Mouse (Mus musculus) MEL (cell line): ENCODE measurements at regions not wholly inside any gene's neighbourhood (a gene's known extent, or its start where the extent isn't known, plus 50 kb on each side); places are given as distances from the start of the nearest gene placed in this dataset.

Experiments
- DNase-seq: peaks from one replicate; pipeline ENCODE4 v3.0.0; 2011; ENCODE audit warnings: low read depth, low spot score
- H3K27ac ChIP-seq: 2 replicates; pipeline ENCODE4 v1.5.1; 2012; ENCODE audit warnings: low read depth, mild to moderate bottlenecking, control low read depth, low read length, moderate library complexity; ENCODE audit not compliant: control insufficient read depth
- H3K27me3 ChIP-seq, 2 experiments: fragments of 150-350 bp in 1 of 2; sonication (generic) in 1 of 2; 2 replicates each; pipeline ENCODE4 v1.6.1; 2012; ENCODE audit warnings: low read length in 2 of 2, mild to moderate bottlenecking in 2 of 2, improper control_type of control experiment in 1 of 2, moderate library complexity in 1 of 2; ENCODE audit not compliant: insufficient read depth in 2 of 2, control insufficient read depth in 1 of 2
- H3K36me3 ChIP-seq, 2 experiments: 2 replicates each; pipeline ENCODE4 v1.6.1; 2012 to 2014; ENCODE audit warnings: low read length in 2 of 2, improper control_type of control experiment in 1 of 2, inconsistent platforms in 1 of 2, mild to moderate bottlenecking in 1 of 2; ENCODE audit not compliant: insufficient read depth in 2 of 2, control insufficient read depth in 1 of 2
- H3K4me1 ChIP-seq, 2 experiments: fragments of 150-350 bp in 1 of 2; sonication (generic) in 1 of 2; 2 replicates each; pipeline ENCODE4 v1.6.1; 2012; ENCODE audit warnings: low read length in 2 of 2, improper control_type of control experiment in 1 of 2, mild to moderate bottlenecking in 1 of 2; ENCODE audit not compliant: insufficient read depth in 2 of 2, control insufficient read depth in 1 of 2
- H3K4me3 ChIP-seq, 2 experiments: fragments of 150-350 bp in 1 of 2; sonication (generic) in 1 of 2; 2 replicates each; pipeline ENCODE4 v1.5.1; 2012; ENCODE audit warnings: low read depth in 2 of 2, low read length in 2 of 2, mild to moderate bottlenecking in 2 of 2, moderate library complexity in 2 of 2, control low read depth in 1 of 2, improper control_type of control experiment in 1 of 2; ENCODE audit not compliant: control insufficient read depth in 1 of 2, insufficient read depth in 1 of 2
- H3K79me2 ChIP-seq: 2 replicates; pipeline ENCODE4 v1.6.1; 2012; ENCODE audit warnings: mild to moderate bottlenecking, low read length, moderate library complexity; ENCODE audit not compliant: control insufficient read depth, poor library complexity, insufficient read depth
- H3K9ac ChIP-seq: 2 replicates; pipeline ENCODE4 v1.6.1; 2012; ENCODE audit warnings: low read depth, mild to moderate bottlenecking, control low read depth, low read length, moderate library complexity; ENCODE audit not compliant: control insufficient read depth, poor library complexity, severe bottlenecking
- H3K9me3 ChIP-seq: fragments of 150-350 bp; sonication (generic); replicated peaks from 2 replicates; pipeline ENCODE4 v1.6.1; 2012; ENCODE audit warnings: mild to moderate bottlenecking, low read length, improper control_type of control experiment, moderate library complexity; ENCODE audit not compliant: insufficient read depth
- BHLHE40 ChIP-seq: IDR thresholded peaks from 2 replicates; pipeline ENCODE4 v1.6.1; 2012; ENCODE audit warnings: low read depth, mild to moderate bottlenecking, inconsistent platforms, low read length, improper control_type of control experiment, borderline replicate concordance
- CHD1 ChIP-seq: IDR thresholded peaks from 2 replicates; pipeline ENCODE4 v1.6.1; 2012; ENCODE audit warnings: low read depth, mild to moderate bottlenecking, inconsistent platforms, low read length, improper control_type of control experiment
- CHD2 ChIP-seq: IDR thresholded peaks from 2 replicates; pipeline ENCODE4 v1.6.1; 2011; ENCODE audit warnings: low read length, improper control_type of control experiment
- CTCF ChIP-seq, 3 experiments: IDR thresholded peaks in 2 of 3; conservative IDR thresholded peaks in 1 of 3; 2 replicates each; pipeline ENCODE4 v1.5.1; 2011 to 2012; ENCODE audit warnings: low read length in 3 of 3, low read depth in 2 of 3, mild to moderate bottlenecking in 2 of 3, improper control_type of control experiment in 1 of 3, inconsistent platforms in 1 of 3, mixed read lengths in 1 of 3, moderate library complexity in 1 of 3; ENCODE audit not compliant: control insufficient read depth in 1 of 3, insufficient read depth in 1 of 3, poor library complexity in 1 of 3, severe bottlenecking in 1 of 3
- E2F4 ChIP-seq: IDR thresholded peaks from 2 replicates; pipeline ENCODE4 v1.6.1; 2011; ENCODE audit warnings: low read depth, low read length, improper control_type of control experiment, borderline replicate concordance
- ELF1 ChIP-seq: IDR thresholded peaks from 2 replicates; pipeline ENCODE4 v1.6.1; 2014; ENCODE audit warnings: low read depth, mild to moderate bottlenecking, inconsistent platforms, low read length, improper control_type of control experiment, moderate library complexity
- EP300 ChIP-seq, 2 experiments: IDR thresholded peaks; 2 replicates each; pipeline ENCODE4 v1.6.1; 2011; ENCODE audit warnings: improper control_type of control experiment in 2 of 2, low read length in 2 of 2, low read depth in 1 of 2, mild to moderate bottlenecking in 1 of 2
- GABPA ChIP-seq: IDR thresholded peaks from 2 replicates; pipeline ENCODE4 v1.6.1; 2012; ENCODE audit warnings: low read depth, mild to moderate bottlenecking, inconsistent platforms, low read length, improper control_type of control experiment, moderate library complexity
- GATA1 ChIP-seq: IDR thresholded peaks from 2 replicates; pipeline ENCODE4 v1.6.1; 2011; ENCODE audit warnings: low read depth, low read length, improper control_type of control experiment
- HCFC1 ChIP-seq: IDR thresholded peaks from 2 replicates; pipeline ENCODE4 v1.6.1; 2012; ENCODE audit warnings: low read depth, mild to moderate bottlenecking, inconsistent platforms, low read length, improper control_type of control experiment, moderate library complexity
- JUND ChIP-seq: IDR thresholded peaks from 2 replicates; pipeline ENCODE4 v1.6.1; 2011; ENCODE audit warnings: low read depth, mild to moderate bottlenecking, improper control_type of control experiment, low read length
- MAFK ChIP-seq: IDR thresholded peaks from 2 replicates; pipeline ENCODE4 v1.6.1; 2011; ENCODE audit warnings: low read depth, mild to moderate bottlenecking, low read length, improper control_type of control experiment, borderline replicate concordance
- MAX ChIP-seq: IDR thresholded peaks from 2 replicates; pipeline ENCODE4 v1.6.1; 2011; ENCODE audit warnings: low read length, improper control_type of control experiment
- MEF2A ChIP-seq: IDR thresholded peaks from 2 replicates; pipeline ENCODE4 v1.6.1; 2014; ENCODE audit warnings: low read depth, mild to moderate bottlenecking, inconsistent platforms, low read length, improper control_type of control experiment; ENCODE audit not compliant: poor library complexity, insufficient replicate concordance, severe bottlenecking; ENCODE audit errors: extremely low read depth
- MYB ChIP-seq: IDR thresholded peaks from 2 replicates; pipeline ENCODE4 v1.6.1; 2011; ENCODE audit warnings: mild to moderate bottlenecking, low read depth, low read length, improper control_type of control experiment
- NELFE ChIP-seq: IDR thresholded peaks from 2 replicates; pipeline ENCODE4 v1.6.1; 2011; ENCODE audit warnings: low read depth, low read length, improper control_type of control experiment
- NRF1 ChIP-seq: IDR thresholded peaks from 2 replicates; pipeline ENCODE4 v1.6.1; 2014; ENCODE audit warnings: low read depth, mild to moderate bottlenecking, inconsistent platforms, low read length, improper control_type of control experiment, moderate library complexity; ENCODE audit not compliant: poor library complexity, insufficient read depth, severe bottlenecking
- POLR2A ChIP-seq, 2 experiments: IDR thresholded peaks; 2 replicates each; pipeline ENCODE4 v1.6.1; 2011 to 2012; ENCODE audit warnings: low read length in 2 of 2, mild to moderate bottlenecking in 2 of 2, control low read depth in 1 of 2, improper control_type of control experiment in 1 of 2, low read depth in 1 of 2, moderate library complexity in 1 of 2; ENCODE audit not compliant: control insufficient read depth in 1 of 2, insufficient read depth in 1 of 2, poor library complexity in 1 of 2
- POLR2AphosphoS2 ChIP-seq: IDR thresholded peaks from 2 replicates; pipeline ENCODE4 v1.6.1; 2011; ENCODE audit warnings: low read length, improper control_type of control experiment
- POLR2AphosphoS5 ChIP-seq: IDR thresholded peaks from 2 replicates; pipeline ENCODE4 v1.6.1; 2012; ENCODE audit warnings: low read depth, borderline replicate concordance, mild to moderate bottlenecking, inconsistent platforms, low read length, moderate library complexity, mixed read lengths
- RAD21 ChIP-seq: IDR thresholded peaks from 2 replicates; pipeline ENCODE4 v1.6.1; 2011; ENCODE audit warnings: mild to moderate bottlenecking, low read depth, low read length, improper control_type of control experiment
- RCOR1 ChIP-seq: IDR thresholded peaks from 2 replicates; pipeline ENCODE4 v1.6.1; 2012; ENCODE audit warnings: low read depth, mild to moderate bottlenecking, inconsistent platforms, low read length, improper control_type of control experiment
- SIN3A ChIP-seq: IDR thresholded peaks from 2 replicates; pipeline ENCODE4 v1.6.1; 2012; ENCODE audit warnings: low read length, improper control_type of control experiment, inconsistent platforms
- SMC3 ChIP-seq: IDR thresholded peaks from 2 replicates; pipeline ENCODE4 v1.6.1; 2011; ENCODE audit warnings: low read depth, low read length, improper control_type of control experiment
- TAL1 ChIP-seq: IDR thresholded peaks from 2 replicates; pipeline ENCODE4 v1.6.1; 2012; ENCODE audit warnings: mild to moderate bottlenecking, inconsistent platforms, low read length, moderate library complexity, mixed read lengths
- UBTF ChIP-seq: IDR thresholded peaks from 2 replicates; pipeline ENCODE4 v1.6.1; 2012; ENCODE audit warnings: low read depth, mild to moderate bottlenecking, inconsistent platforms, low read length, improper control_type of control experiment, moderate library complexity, borderline replicate concordance; ENCODE audit not compliant: insufficient read depth
- USF1 ChIP-seq: IDR thresholded peaks from 2 replicates; pipeline ENCODE4 v1.6.1; 2014; ENCODE audit warnings: low read depth, mild to moderate bottlenecking, inconsistent platforms, low read length, improper control_type of control experiment, moderate library complexity
- ZKSCAN1 ChIP-seq: IDR thresholded peaks from 2 replicates; pipeline ENCODE4 v1.6.1; 2012; ENCODE audit warnings: low read depth, mild to moderate bottlenecking, inconsistent platforms, low read length, improper control_type of control experiment, moderate library complexity
- ZMIZ1 ChIP-seq: IDR thresholded peaks from 2 replicates; pipeline ENCODE4 v1.6.1; 2012; ENCODE audit warnings: low read depth, mild to moderate bottlenecking, inconsistent platforms, low read length, improper control_type of control experiment, moderate library complexity
- ZNF384 ChIP-seq: IDR thresholded peaks from 2 replicates; pipeline ENCODE4 v1.6.1; 2012; ENCODE audit warnings: low read depth, mild to moderate bottlenecking, inconsistent platforms, low read length, improper control_type of control experiment

DNA sequence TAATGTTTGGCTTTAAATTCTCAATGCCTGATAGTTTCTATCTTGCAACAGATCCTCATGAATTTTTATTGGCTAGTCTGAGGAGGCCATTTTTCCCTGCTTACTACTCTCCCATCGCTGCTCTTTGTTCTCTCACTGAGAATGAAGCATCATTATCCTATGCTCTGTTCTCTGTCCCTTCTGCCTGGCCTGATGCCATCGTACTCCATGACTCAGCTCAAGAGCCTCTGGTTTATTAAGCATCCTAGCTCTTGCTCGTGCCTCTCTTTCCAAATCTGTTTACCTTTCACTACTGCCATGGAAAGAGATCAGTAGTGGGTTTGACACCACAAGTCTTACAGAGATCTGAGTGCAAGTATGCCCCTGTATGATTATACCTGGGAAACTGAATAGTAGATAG lies 926.8 kb downstream of the Gm9195 start:
- no peak overlapping the region for H3K4me3 ChIP-seq
- H3K4me1 ChIP-seq: no peaks in the 10 kb centered on the region
- H3K27me3 ChIP-seq: no peaks in the 10 kb centered on the region
- H3K36me3 ChIP-seq: no peaks in the 10 kb centered on the region
- H3K9me3 ChIP-seq: no peaks in the 10 kb centered on the region
- DNase-seq: no peak
- H3K9ac ChIP-seq: no peak overlapping the region
- no peak overlapping the region for H3K27ac ChIP-seq
- no peak for TF ChIP-seq RAD21
- no peak for TF ChIP-seq CHD1
- no peak for TF ChIP-seq ZKSCAN1
- no peak for TF ChIP-seq NRF1
- no peak for TF ChIP-seq GATA1
- TF ChIP-seq MEF2A: no peak
- TF ChIP-seq POLR2AphosphoS5: no peak
- TF ChIP-seq SMC3: no peak
- no peak for TF ChIP-seq ELF1
- no peak for TF ChIP-seq CTCF (IDR thresholded peaks at IDR 0.05 in 2 of 3, conservative IDR thresholded peaks at IDR 0.05 in 1 of 3; ENCODE audit: control insufficient read depth in 1 of 3, insufficient read depth in 1 of 3, low read depth in 2 of 3, low read length in 3 of 3, poor library complexity in 1 of 3, severe bottlenecking in 1 of 3)
- TF ChIP-seq NELFE: no peak
- no peak for TF ChIP-seq E2F4
- TF ChIP-seq HCFC1: no peak
- TF ChIP-seq EP300 (IDR thresholded peaks at IDR 0.05; ENCODE audit: low read depth in 1 of 2, low read length in 2 of 2): no peak
- TF ChIP-seq UBTF: no peak
- TF ChIP-seq MAX: no peak
- TF ChIP-seq POLR2A (IDR thresholded peaks at IDR 0.05; ENCODE audit: control insufficient read depth in 1 of 2, insufficient read depth in 1 of 2, low read depth in 1 of 2, low read length in 2 of 2, poor library complexity in 1 of 2): no peak
- no peak for TF ChIP-seq ZNF384
- no peak for TF ChIP-seq RCOR1
- H3K79me2 ChIP-seq: no peaks in the 10 kb centered on the region

GRCm38 (mm10) chr14:71561906-71562305 lies 929.7 kb downstream of the Gm9195 start:
- H3K36me3 ChIP-seq: no peaks in the 10 kb centered on the region
- H3K9me3 ChIP-seq: no peaks in the 10 kb centered on the region
- no peaks in the 10 kb centered on the region for H3K27me3 ChIP-seq
- TF ChIP-seq JUND (no peak), POLR2AphosphoS2 (no peak), MYB (no peak), MAX (no peak), NRF1 (no peak), HCFC1 (no peak), ZMIZ1 (no peak), CHD1 (no peak), CHD2 (no peak), MAFK (no peak), ELF1 (no peak), GABPA (no peak), POLR2AphosphoS5 (no peak), ZNF384 (no peak), E2F4 (no peak), USF1 (no peak), BHLHE40 (no peak), SIN3A (no peak), TAL1 (no peak)
- H3K4me1 ChIP-seq: no peaks in the 10 kb centered on the region
- no peak overlapping the region for H3K9ac ChIP-seq
- no peak overlapping the region for H3K27ac ChIP-seq
- H3K4me3 ChIP-seq: no peak overlapping the region
- DNase-seq: no peak
- no peaks in the 10 kb centered on the region for H3K79me2 ChIP-seq
